Mouse (Mus musculus) CH12.LX (cell line): ENCODE results near the gene Zbtb20. TPM values are rescaled to one million over a fixed set of nuclear protein-coding genes. Genes with fewer than 3 reads are reported as not detected.

ENCODE experiments used
- DNase-seq: peaks from one replicate; pipeline ENCODE4 v3.0.0-alpha.2; 2013; ENCODE audit errors: extremely low read depth
- H3K27ac ChIP-seq: 2 replicates; pipeline ENCODE4 v1.5.1; 2012; ENCODE audit warnings: low read depth, mild to moderate bottlenecking, control low read depth, moderate library complexity; ENCODE audit not compliant: insufficient read depth
- H3K27me3 ChIP-seq: replicated peaks from 2 replicates; pipeline ENCODE3; 2012; ENCODE audit warnings: inconsistent platforms
- H3K36me3 ChIP-seq, 2 experiments: replicated peaks in 1 of 2; 2 replicates each; pipeline versions ENCODE3 to v1.6.1; 2012; ENCODE audit warnings: inconsistent platforms in 1 of 2, low read length in 1 of 2, mild to moderate bottlenecking in 1 of 2, mixed read lengths in 1 of 2, moderate library complexity in 1 of 2; ENCODE audit not compliant: control insufficient read depth in 1 of 2, insufficient read depth in 1 of 2
- H3K4me1 ChIP-seq, 2 experiments: 2 replicates each; pipeline ENCODE4 v1.6.1; 2012; ENCODE audit warnings: inconsistent platforms in 1 of 2, moderate library complexity in 1 of 2; ENCODE audit not compliant: insufficient read depth in 2 of 2, control insufficient read depth in 1 of 2
- H3K4me2 ChIP-seq: 2 replicates; pipeline ENCODE4 v1.6.1; 2012; ENCODE audit warnings: low read depth, mild to moderate bottlenecking, control low read depth; ENCODE audit not compliant: poor library complexity, insufficient read depth, severe bottlenecking
- H3K4me3 ChIP-seq, 3 experiments: fragments of 150-350 bp in 1 of 3; sonication (generic) in 1 of 3; replicated peaks in 1 of 3; 2 replicates each; pipeline versions ENCODE3 to v1.5.1; 2011 to 2012; ENCODE audit warnings: low read depth in 2 of 3, low read length in 2 of 3, mild to moderate bottlenecking in 2 of 3, moderate library complexity in 2 of 3, control low read depth in 1 of 3, improper control_type of control experiment in 1 of 3, inconsistent platforms in 1 of 3, mixed read lengths in 1 of 3; ENCODE audit not compliant: poor library complexity in 1 of 3
- H3K79me2 ChIP-seq: replicated peaks from 2 replicates; pipeline ENCODE4 v1.6.1; 2012; ENCODE audit warnings: mild to moderate bottlenecking, moderate library complexity; ENCODE audit not compliant: control insufficient read depth, poor library complexity, insufficient read depth, severe bottlenecking; ENCODE audit errors: extremely low read depth
- H3K9ac ChIP-seq: 2 replicates; pipeline ENCODE4 v1.6.1; 2012; ENCODE audit warnings: low read depth, mild to moderate bottlenecking, control low read depth, moderate library complexity; ENCODE audit not compliant: insufficient read depth
- H3K9me3 ChIP-seq: replicated peaks from 2 replicates; pipeline ENCODE3; 2012; ENCODE audit warnings: low read length, inconsistent platforms, mixed read lengths
- CHD1 ChIP-seq: IDR thresholded peaks from 2 replicates; pipeline ENCODE4 v1.6.1; 2012; ENCODE audit warnings: low read depth, low read length, improper control_type of control experiment, inconsistent platforms
- ELF1 ChIP-seq: IDR thresholded peaks from 2 replicates; pipeline ENCODE4 v1.6.1; 2014; ENCODE audit warnings: low read depth, mild to moderate bottlenecking, inconsistent platforms, low read length, improper control_type of control experiment
- GABPA ChIP-seq: IDR thresholded peaks from 2 replicates; pipeline ENCODE4 v1.6.1; 2012; ENCODE audit warnings: low read depth, low read length, improper control_type of control experiment, inconsistent platforms; ENCODE audit not compliant: insufficient replicate concordance
- JUN ChIP-seq: IDR thresholded peaks from 2 replicates; pipeline ENCODE4 v1.6.1; 2011; ENCODE audit warnings: low read depth, mild to moderate bottlenecking, low read length, improper control_type of control experiment, moderate library complexity; ENCODE audit not compliant: insufficient read depth
- MAFK ChIP-seq: IDR thresholded peaks from 2 replicates; pipeline ENCODE4 v1.6.1; 2011; ENCODE audit warnings: low read length, improper control_type of control experiment; ENCODE audit not compliant: insufficient replicate concordance
- MAZ ChIP-seq: IDR thresholded peaks from 2 replicates; pipeline ENCODE4 v1.6.1; 2012; ENCODE audit warnings: low read depth, mild to moderate bottlenecking, inconsistent platforms, low read length, improper control_type of control experiment, moderate library complexity
- MXI1 ChIP-seq: IDR thresholded peaks from 2 replicates; pipeline ENCODE4 v1.6.1; 2011; ENCODE audit warnings: mild to moderate bottlenecking, low read depth, low read length, improper control_type of control experiment
- NRF1 ChIP-seq: IDR thresholded peaks from 2 replicates; pipeline ENCODE4 v1.6.1; 2014; ENCODE audit warnings: low read depth, mild to moderate bottlenecking, inconsistent platforms, low read length, improper control_type of control experiment, moderate library complexity
- PAX5 ChIP-seq: IDR thresholded peaks from 2 replicates; pipeline ENCODE4 v1.6.1; 2012; ENCODE audit warnings: low read length, inconsistent platforms, mixed read lengths
- RAD21 ChIP-seq: IDR thresholded peaks from 2 replicates; pipeline ENCODE4 v1.6.1; 2011; ENCODE audit warnings: low read depth, mild to moderate bottlenecking, low read length, improper control_type of control experiment, moderate library complexity
- SIN3A ChIP-seq: IDR thresholded peaks from 2 replicates; pipeline ENCODE4 v1.6.1; 2012; ENCODE audit warnings: low read length, improper control_type of control experiment, inconsistent platforms
- SMC3 ChIP-seq: IDR thresholded peaks from 2 replicates; pipeline ENCODE4 v1.6.1; 2011; ENCODE audit warnings: low read depth, low read length, improper control_type of control experiment
- TBP ChIP-seq: conservative IDR thresholded peaks from 2 replicates; pipeline ENCODE4 v1.6.1; 2011; ENCODE audit warnings: low read depth, low read length, improper control_type of control experiment
- TCF12 ChIP-seq: IDR thresholded peaks from 2 replicates; pipeline ENCODE4 v1.6.1; 2014; ENCODE audit warnings: low read depth, mild to moderate bottlenecking, inconsistent platforms, low read length, improper control_type of control experiment
- USF2 ChIP-seq: conservative IDR thresholded peaks from 2 replicates; pipeline ENCODE4 v1.6.1; 2011; ENCODE audit warnings: low read depth, low read length, improper control_type of control experiment
- dilution Hi-C: fragments of 300-500 bp; cut with MboI; formaldehyde crosslinking; loops from 2 replicates; pipeline ENCODE4 v1.14.3; 2020; ENCODE audit warnings: low sequenced_read_pairs; ENCODE audit not compliant: extremely low pct_unique_long_range_greater_than_20kb, extremely low pct_ligation_motif_present
- in situ Hi-C: fragments of 300-500 bp; cut with MboI; formaldehyde crosslinking; loops from 3 replicates; pipeline ENCODE4 v1.14.3; 2019; ENCODE audit warnings: low sequenced_read_pairs, low pct_ligation_motif_present, low pct_unique_long_range_greater_than_20kb, mixed read lengths
- polyA plus RNA-seq: library from polyadenylated mRNA; unstranded; fragments of >175 nt; gene quantifications from 2 replicates; pipeline ENCODE4 v1.2.1, GENCODE M21; 2012; ENCODE audit warnings: low read depth; ENCODE audit not compliant: insufficient read length
- total RNA-seq, 2 experiments: library from RNA; depleted of rRNA; stranded (reverse); fragments of 300-350 nt in 1 of 2; fragments of >200 nt in 1 of 2; gene quantifications; 2 replicates each; pipeline ENCODE4 v1.2.3; 2012 to 2014

Gene Zbtb20
- total and polyA plus RNA-seq, 3 experiments = 24.9 to 58.0 (median 51.6) TPM

- Histone ChIP-seq H3K9ac (no peak overlapping the region), H3K79me2 (no peaks in the 10 kb centered on the region; the same call in none of the 2 replicates), H3K9me3 (no peaks in the 10 kb centered on the region), H3K4me2 (no peak overlapping the region; the same call in 1 of the 2 replicates), H3K27me3 (no peaks in the 10 kb centered on the region), H3K36me3 (peaks cover 0 to 2% of the 10 kb centered on the region in 2 experiments), H3K27ac (no peak overlapping the region), H3K4me3 (no peak overlapping the region), H3K4me1 (peaks cover 15 to 54% of the 10 kb centered on the region in 2 experiments)
- dilution Hi-C loops (no loop called here), in situ Hi-C loops (loop anchor here (25.0 kb wide), 1 partner anchor 426 kb away; no protein-coding TSS in a partner anchor)
- TF ChIP-seq SIN3A (no peak), TCF12 (no peak), JUN (no peak), USF2 (no peak), PAX5 (no peak), MAFK (no peak), RAD21 (no peak), GABPA (no peak), MAZ (no peak), MXI1 (no peak), TBP (no peak), CHD1 (no peak)
- no peak for DNase-seq
Observed at GRCm38 (mm10) chr16:43386426-43386825, 510.7 kb downstream of the Zbtb20 start.

GRCm38 (mm10) chr16:43388389-43388788 is 512.7 kb downstream of the Zbtb20 start:
- TF ChIP-seq SMC3 (no peak), ELF1 (no peak), NRF1 (no peak)
- Histone ChIP-seq H3K27ac (no peak overlapping the region), H3K4me1 (peaks cover 7 to 37% of the 10 kb centered on the region in 2 experiments; a peak in 3 of 4 replicates), H3K36me3 (peaks cover 0 to 4% of the 10 kb centered on the region in 2 experiments), H3K4me2 (no peak overlapping the region), H3K9ac (no peak overlapping the region), H3K27me3 (no peaks in the 10 kb centered on the region), H3K79me2 (no peaks in the 10 kb centered on the region; the same call in none of the 2 replicates), H3K4me3 (no peak overlapping the region), H3K9me3 (no peaks in the 10 kb centered on the region)
- dilution Hi-C loops (no loop called here), in situ Hi-C loops (loop anchor here (25.0 kb wide), 1 partner anchor 424 kb away; no protein-coding TSS in a partner anchor)
- no peak for DNase-seq
